Mouse (Mus musculus): ENCODE results near the gene Brwd3. TPM values are rescaled to one million over a fixed set of nuclear protein-coding genes. Genes with fewer than 3 reads are reported as not detected.
A peak's percentile ranks its signal among the peaks of the same experiment; 100 is the strongest.

Brwd3 gene
- polyA plus RNA-seq (2015; fragmentation: Nextera tagmentation; extraction: Ambion mirVana) = 4.2 and 5.1 TPM in 2 replicates

- peak; percentile 95 for ATAC-seq (replicated peaks)
- Histone ChIP-seq H3K27me3 (no peaks in the 10 kb centered on the region), H3K4me2 (replicated peaks) (peak within 1 kb of the TSS; percentile 42), H3K27ac (replicated peaks) (peak within 1 kb of the TSS; percentile 87), H3K9ac (replicated peaks) (peak within 1 kb of the TSS; percentile 59), H3K4me1 (no peaks in the 10 kb centered on the region), H3K4me3 (peak within 1 kb of the TSS; percentile 54), H3K9me3 (no peaks in the 10 kb centered on the region), H3K36me3 (no peaks in the 10 kb centered on the region)
- 15% methylated on average over 33 of the region's 39 CpGs for WGBS
These were observed at the start of gene Brwd3 for GRCm38 (mm10) chrX:108834090-108834774. Brwd3 (minus strand) TSS chrX:108834372.

GRCm38 (mm10) chrX:108862632-108863031, 28.5 kb upstream of the Brwd3 start:
- 80% methylated on average over 4 of the region's 4 CpGs for WGBS
- no peak overlapping the region for H3K9ac ChIP-seq (replicated peaks)

GRCm38 (mm10) chrX:108842705-108843104, 8.5 kb upstream of the Brwd3 start:
- 84% methylated on average over 2 of the region's 2 CpGs for WGBS
- H3K27me3 ChIP-seq = no peaks in the 10 kb centered on the region
- no peak overlapping the region for H3K27ac ChIP-seq (replicated peaks)
- no peak overlapping the region for H3K9ac ChIP-seq (replicated peaks)
- H3K9me3 ChIP-seq = no peaks in the 10 kb centered on the region
- ATAC-seq (replicated peaks) = no peak
- H3K36me3 ChIP-seq = no peaks in the 10 kb centered on the region
- no peak overlapping the region for H3K4me3 ChIP-seq
- no peaks in the 10 kb centered on the region for H3K4me1 ChIP-seq
- H3K4me2 ChIP-seq (replicated peaks) = no peak overlapping the region

More at GRCm38 (mm10) chrX:108862632-108863031, 28.5 kb upstream of the Brwd3 start:
- Histone ChIP-seq H3K9me3 (no peaks in the 10 kb centered on the region), H3K4me3 (no peak overlapping the region), H3K36me3 (no peaks in the 10 kb centered on the region), H3K4me2 (replicated peaks) (no peak overlapping the region), H3K27me3 (no peaks in the 10 kb centered on the region), H3K4me1 (no peaks in the 10 kb centered on the region), H3K27ac (replicated peaks) (no peak overlapping the region)
- no peak for ATAC-seq (replicated peaks)

GRCm38 (mm10) chrX:108836416-108836815, 2.2 kb upstream of the Brwd3 start:
- ATAC-seq (replicated peaks) = no peak

GRCm38 (mm10) chrX:108835233-108835632, 1.1 kb upstream of the Brwd3 start:
- WGBS = 66% methylated on average over 5 of the region's 5 CpGs
- peak overlapping the region; percentile 54; the same call in 1 of the 2 replicates for H3K4me3 ChIP-seq

More at GRCm38 (mm10) chrX:108836416-108836815, 2.2 kb upstream of the Brwd3 start:
- Histone ChIP-seq H3K9me3 (no peaks in the 10 kb centered on the region), H3K4me2 (replicated peaks) (no peak overlapping the region), H3K27ac (replicated peaks) (no peak overlapping the region), H3K9ac (replicated peaks) (no peak overlapping the region), H3K36me3 (no peaks in the 10 kb centered on the region), H3K4me1 (no peaks in the 10 kb centered on the region), H3K4me3 (no peak overlapping the region), H3K27me3 (no peaks in the 10 kb centered on the region)
- 96% methylated on average over 2 of the region's 2 CpGs for whole genome bisulfite sequencing

GRCm38 (mm10) chrX:108833381-108834020, 671 bp downstream of the Brwd3 start:
- Histone ChIP-seq H3K4me2 (replicated peaks) (peak overlapping the region; percentile 42), H3K36me3 (no peaks in the 10 kb centered on the region), H3K27ac (replicated peaks) (peak overlapping the region; percentile 87), H3K4me1 (no peaks in the 10 kb centered on the region), H3K9me3 (no peaks in the 10 kb centered on the region), H3K9ac (replicated peaks) (peak overlapping the region; percentile 59), H3K27me3 (no peaks in the 10 kb centered on the region), H3K4me3 (peak overlapping the region; percentile 54)
- WGBS = 14% methylated on average over 21 of the region's 21 CpGs
- peak; percentile 48 for ATAC-seq (replicated peaks)

More at GRCm38 (mm10) chrX:108835233-108835632, 1.1 kb upstream of the Brwd3 start:
- Histone ChIP-seq H3K36me3 (no peaks in the 10 kb centered on the region), H3K27ac (replicated peaks) (no peak overlapping the region), H3K4me2 (replicated peaks) (peak overlapping the region; percentile 41; the same call in 1 of the 2 replicates), H3K27me3 (no peaks in the 10 kb centered on the region), H3K4me1 (no peaks in the 10 kb centered on the region), H3K9me3 (no peaks in the 10 kb centered on the region), H3K9ac (replicated peaks) (no peak overlapping the region)
- no peak for ATAC-seq (replicated peaks)

- no peaks in the 10 kb centered on the region for H3K9me3 ChIP-seq
- no peaks in the 10 kb centered on the region for H3K27me3 ChIP-seq
- peak overlapping the region; percentile 54 for H3K4me3 ChIP-seq
- H3K4me2 ChIP-seq (replicated peaks) = peak overlapping the region; percentile 42
- peak overlapping the region; percentile 87 for H3K27ac ChIP-seq (replicated peaks)
- 19% methylated on average over 13 of the region's 13 CpGs for WGBS
- peak; percentile 81 for ATAC-seq (replicated peaks)
- no peaks in the 10 kb centered on the region for H3K4me1 ChIP-seq
- H3K36me3 ChIP-seq = no peaks in the 10 kb centered on the region
- peak overlapping the region; percentile 59 for H3K9ac ChIP-seq (replicated peaks)
These were observed 1.4 kb downstream of the Brwd3 start for GRCm38 (mm10) chrX:108832674-108833189.

GRCm38 (mm10) chrX:108831231-108831630, 2.9 kb downstream of the Brwd3 start:
- Histone ChIP-seq H3K9ac (replicated peaks) (no peak overlapping the region), H3K4me2 (replicated peaks) (no peak overlapping the region), H3K4me3 (no peak overlapping the region), H3K27ac (replicated peaks) (no peak overlapping the region), H3K27me3 (no peaks in the 10 kb centered on the region), H3K4me1 (no peaks in the 10 kb centered on the region), H3K9me3 (no peaks in the 10 kb centered on the region), H3K36me3 (no peaks in the 10 kb centered on the region)
- ATAC-seq (replicated peaks) = no peak

- Histone ChIP-seq H3K9ac (replicated peaks) (no peak overlapping the region), H3K36me3 (no peaks in the 10 kb centered on the region), H3K27me3 (no peaks in the 10 kb centered on the region), H3K27ac (replicated peaks) (no peak overlapping the region), H3K4me1 (no peaks in the 10 kb centered on the region), H3K4me2 (replicated peaks) (no peak overlapping the region), H3K9me3 (no peaks in the 10 kb centered on the region), H3K4me3 (no peak overlapping the region)
- WGBS = 63% methylated on average over 2 of the region's 2 CpGs
- ATAC-seq (replicated peaks) = no peak
These were observed 6.1 kb downstream of the Brwd3 start for GRCm38 (mm10) chrX:108828111-108828510.

GRCm38 (mm10) chrX:108797268-108797667, 36.9 kb downstream of the Brwd3 start:
- Histone ChIP-seq H3K4me3 (no peak overlapping the region), H3K36me3 (no peaks in the 10 kb centered on the region), H3K27me3 (no peaks in the 10 kb centered on the region), H3K4me1 (no peaks in the 10 kb centered on the region), H3K4me2 (replicated peaks) (no peak overlapping the region), H3K9me3 (no peaks in the 10 kb centered on the region), H3K9ac (replicated peaks) (no peak overlapping the region), H3K27ac (replicated peaks) (no peak overlapping the region)
- no peak for ATAC-seq (replicated peaks)
- 79% methylated on average over 3 of the region's 3 CpGs for WGBS

- Histone ChIP-seq H3K4me2 (replicated peaks) (no peak overlapping the region), H3K27me3 (no peaks in the 10 kb centered on the region), H3K9ac (replicated peaks) (no peak overlapping the region), H3K9me3 (no peaks in the 10 kb centered on the region), H3K4me3 (no peak overlapping the region), H3K4me1 (no peaks in the 10 kb centered on the region), H3K36me3 (no peaks in the 10 kb centered on the region), H3K27ac (replicated peaks) (no peak overlapping the region)
- ATAC-seq (replicated peaks) = no peak
- 87% methylated on average over 4 of the region's 4 CpGs for WGBS
These were observed 50.4 kb downstream of the Brwd3 start for GRCm38 (mm10) chrX:108783724-108784123.

GRCm38 (mm10) chrX:108731755-108732154, 102.4 kb downstream of the Brwd3 start:
- no peak overlapping the region for H3K27ac ChIP-seq (replicated peaks)
- no peaks in the 10 kb centered on the region for H3K27me3 ChIP-seq
- H3K9me3 ChIP-seq = no peaks in the 10 kb centered on the region
- H3K9ac ChIP-seq (replicated peaks) = no peak overlapping the region
- no peak overlapping the region for H3K4me2 ChIP-seq (replicated peaks)
- no peaks in the 10 kb centered on the region for H3K36me3 ChIP-seq
- no peak overlapping the region for H3K4me3 ChIP-seq
- H3K4me1 ChIP-seq = no peaks in the 10 kb centered on the region
- no peak for ATAC-seq (replicated peaks)

All from forebrain, embryonic 15.5 days (tissue).